Mouse (Mus musculus) testis, adult 2 months (tissue): Measurements from ENCODE around the gene Mfrp. TPM values are rescaled to one million over a fixed set of nuclear protein-coding genes. Genes with fewer than 3 reads are reported as not detected.

Source experiments
- H3K27ac ChIP-seq: fragments of 200-500 bp; 2 replicates; pipeline ENCODE4 v1.5.1; 2012; ENCODE audit warnings: low read depth, low read length; ENCODE audit not compliant: control insufficient read depth, insufficient read depth
- H3K27me3 ChIP-seq: fragments of 200-500 bp; 2 replicates; pipeline ENCODE4 v1.6.1; 2012; ENCODE audit warnings: mild to moderate bottlenecking, low read length, moderate library complexity; ENCODE audit not compliant: control insufficient read depth, insufficient read depth
- H3K36me3 ChIP-seq: fragments of 200-500 bp; 2 replicates; pipeline ENCODE4 v1.6.1; 2012; ENCODE audit warnings: mild to moderate bottlenecking, low read length; ENCODE audit not compliant: control insufficient read depth, insufficient read depth
- H3K4me1 ChIP-seq: fragments of 200-500 bp; 2 replicates; pipeline ENCODE4 v1.6.1; 2012; ENCODE audit warnings: low read length; ENCODE audit not compliant: control insufficient read depth, insufficient read depth
- H3K4me3 ChIP-seq: fragments of 200-500 bp; 2 replicates; pipeline ENCODE4 v1.5.1; 2012; ENCODE audit warnings: low read depth, mild to moderate bottlenecking, low read length, moderate library complexity, mixed read lengths; ENCODE audit not compliant: control insufficient read depth
- CTCF ChIP-seq: fragments of 200-500 bp; IDR thresholded peaks from 2 replicates; pipeline ENCODE4 v1.5.1; 2012; ENCODE audit warnings: low read depth, mild to moderate bottlenecking, inconsistent platforms, low read length, moderate library complexity; ENCODE audit not compliant: control insufficient read depth, insufficient read depth, insufficient replicate concordance
- POLR2A ChIP-seq: fragments of 200-500 bp; IDR thresholded peaks from 2 replicates; pipeline ENCODE4 v1.6.1; 2012; ENCODE audit warnings: low read depth, mild to moderate bottlenecking, inconsistent platforms, low read length, moderate library complexity; ENCODE audit not compliant: control insufficient read depth
- polyA plus RNA-seq: library from polyadenylated mRNA; depleted of rRNA; stranded (reverse); fragments of >200 nt; gene quantifications from 2 replicates; pipeline ENCODE4 v1.2.3, GENCODE M21; 2012

The Mfrp gene
- polyA plus RNA-seq, 1 experiment = 1.4 TPM

GRCm38 (mm10) chr9:44131276-44131590 is 29.7 kb downstream of the Mfrp start:
- Histone ChIP-seq H3K4me3 (no peak overlapping the region), H3K4me1 (peaks cover 35% of the 10 kb centered on the region), H3K27me3 (no peaks in the 10 kb centered on the region), H3K36me3 (no peaks in the 10 kb centered on the region), H3K27ac (no peak overlapping the region)
- no peak for TF ChIP-seq CTCF
- TF ChIP-seq POLR2A = no peak

DNA sequence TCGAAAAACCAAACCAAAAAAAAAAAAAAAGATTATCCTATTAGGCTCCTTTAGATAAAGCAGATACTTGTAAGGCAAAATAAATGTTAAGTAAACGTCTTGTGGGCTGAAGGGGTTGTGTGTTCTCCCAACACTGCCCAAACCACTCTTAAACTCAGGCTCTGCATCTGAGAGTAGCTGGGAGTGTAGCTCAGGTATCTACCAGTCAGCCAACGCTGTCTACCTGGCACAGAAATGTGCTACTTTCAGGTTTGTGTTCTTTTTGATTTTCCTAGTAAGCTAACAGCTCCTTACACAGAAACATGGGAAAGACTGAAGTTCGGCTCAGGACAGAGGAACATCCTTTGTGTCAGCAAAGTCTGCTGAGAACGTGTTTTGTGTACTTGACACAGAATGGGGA is 30.7 kb downstream of the Mfrp start:
- Histone ChIP-seq H3K4me3 (no peak overlapping the region), H3K27me3 (no peaks in the 10 kb centered on the region), H3K36me3 (no peaks in the 10 kb centered on the region), H3K27ac (no peak overlapping the region), H3K4me1 (peaks cover 36% of the 10 kb centered on the region)
- TF ChIP-seq POLR2A (no peak), CTCF (no peak)

- H3K27me3 ChIP-seq = no peaks in the 10 kb centered on the region
- H3K4me3 ChIP-seq = no peak overlapping the region
- peaks cover 36% of the 10 kb centered on the region for H3K4me1 ChIP-seq
- H3K27ac ChIP-seq = peak overlapping the region; percentile 56; the same call in 1 of the 2 replicates
- H3K36me3 ChIP-seq = no peaks in the 10 kb centered on the region
- no peak for TF ChIP-seq CTCF
- TF ChIP-seq POLR2A = no peak
These were observed 31.8 kb downstream of the Mfrp start for GRCm38 (mm10) chr9:44133287-44133686.

GRCm38 (mm10) chr9:44134101-44134850 is 32.7 kb downstream of the Mfrp start, which contains the start of gene Mcam:
Mcam (plus strand) TSS chr9:44134469.
- H3K4me3 ChIP-seq = peak within 1 kb of the TSS; percentile 86
- TF ChIP-seq CTCF (no peak), POLR2A (peak; percentile 29; the same call in 1 of the 2 replicates)
- peaks cover 36% of the 10 kb centered on the region for H3K4me1 ChIP-seq
- H3K36me3 ChIP-seq = no peaks in the 10 kb centered on the region
- no peaks in the 10 kb centered on the region for H3K27me3 ChIP-seq
- H3K27ac ChIP-seq = peak within 1 kb of the TSS; percentile 56

DNA sequence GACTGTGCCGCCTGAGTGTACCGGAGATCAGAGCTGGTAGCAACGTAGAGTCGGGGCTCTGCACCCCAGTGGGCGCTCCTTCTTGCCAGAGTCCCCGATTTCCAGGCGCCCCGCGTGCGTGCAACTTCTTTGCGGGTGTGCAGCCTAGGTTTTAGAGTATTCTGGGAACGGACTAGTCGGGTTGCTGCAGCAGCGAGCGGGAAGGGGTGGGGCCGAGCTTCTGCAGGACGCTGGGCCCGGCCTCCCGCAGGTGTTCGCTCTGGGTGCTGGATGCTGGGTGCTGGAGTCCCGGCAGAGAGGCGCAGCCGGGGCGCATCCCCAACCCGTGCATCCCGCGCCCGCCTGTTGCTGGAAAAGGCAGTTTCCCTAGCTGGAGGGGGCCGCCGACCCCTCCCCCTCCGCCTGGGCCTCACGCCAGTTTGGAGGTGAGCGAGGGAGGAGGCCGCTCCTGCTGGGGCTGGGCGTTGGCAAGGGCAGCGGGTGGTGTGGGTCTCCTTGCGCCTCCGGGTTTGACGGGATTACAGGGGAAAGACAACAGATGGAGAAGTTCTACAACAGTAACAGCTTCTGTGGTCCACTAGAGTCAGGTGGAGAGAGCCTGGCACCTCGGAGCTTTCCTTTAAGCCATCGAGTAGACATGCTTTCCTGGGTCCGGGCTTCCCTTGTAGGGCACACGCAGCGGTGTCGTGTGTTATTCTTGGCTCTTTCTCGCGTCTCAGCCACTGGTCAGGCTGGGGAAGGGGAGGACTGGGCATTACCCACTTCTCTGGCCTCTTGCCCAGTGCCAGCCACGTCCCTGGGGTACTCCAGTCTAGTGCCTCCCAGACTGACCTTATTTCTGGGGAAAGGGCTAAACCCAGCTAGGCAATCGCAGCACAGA is 33.6 kb downstream of the Mfrp start:
- no peaks in the 10 kb centered on the region for H3K36me3 ChIP-seq
- TF ChIP-seq CTCF (no peak), POLR2A (no peak)
- H3K27me3 ChIP-seq = no peaks in the 10 kb centered on the region
- peak overlapping the region; percentile 86 for H3K4me3 ChIP-seq
- peaks cover 29% of the 10 kb centered on the region for H3K4me1 ChIP-seq
- H3K27ac ChIP-seq = peak overlapping the region; percentile 35

DNA sequence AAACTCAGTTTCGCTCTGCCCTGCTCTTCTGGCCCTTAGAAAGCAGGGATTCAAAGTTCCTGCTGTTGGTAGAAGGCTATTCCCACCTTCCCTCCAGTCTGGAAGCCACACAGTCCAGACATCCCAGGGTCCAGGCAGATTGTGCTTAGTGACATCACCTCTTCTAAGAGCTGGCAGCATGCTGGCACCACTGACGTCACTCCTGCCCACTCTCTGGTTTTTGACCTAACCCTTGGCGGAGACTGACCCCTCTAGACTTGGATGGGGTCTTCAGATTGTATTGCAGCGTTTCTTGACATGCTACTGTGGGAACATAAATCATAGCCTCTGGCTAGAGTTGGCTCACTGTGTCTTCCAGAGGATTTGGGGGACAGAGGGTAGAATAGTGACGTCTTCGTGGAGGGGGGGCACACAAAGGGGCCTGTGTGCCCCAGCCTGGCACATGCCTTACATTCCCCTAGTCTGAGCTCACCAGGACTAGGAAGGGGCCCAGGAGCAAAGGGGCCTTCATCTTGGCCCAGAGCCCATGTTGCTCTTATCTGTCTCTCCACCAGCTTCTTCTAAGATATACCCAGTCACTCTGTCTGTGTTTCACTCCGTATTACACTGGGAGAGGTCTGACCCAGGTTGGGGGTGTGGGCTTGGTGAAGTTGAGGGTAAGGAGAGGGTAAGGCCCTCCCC is 34.3 kb downstream of the Mfrp start:
- Histone ChIP-seq H3K27ac (peak overlapping the region; percentile 35), H3K27me3 (no peaks in the 10 kb centered on the region), H3K36me3 (no peaks in the 10 kb centered on the region), H3K4me1 (peaks cover 23% of the 10 kb centered on the region), H3K4me3 (peak overlapping the region; percentile 86)
- TF ChIP-seq CTCF (no peak), POLR2A (no peak)

- H3K4me3 ChIP-seq = no peak overlapping the region
- peaks cover 20% of the 10 kb centered on the region for H3K4me1 ChIP-seq
- no peaks in the 10 kb centered on the region for H3K27me3 ChIP-seq
- no peaks in the 10 kb centered on the region for H3K36me3 ChIP-seq
- no peak for TF ChIP-seq CTCF
- no peak for TF ChIP-seq POLR2A
- H3K27ac ChIP-seq = no peak overlapping the region
These were observed 36.3 kb downstream of the Mfrp start for GRCm38 (mm10) chr9:44137846-44138245.
